Mouse (Mus musculus) myocyte (in vitro differentiated cells): ENCODE data around the gene Xrcc4. TPM values are rescaled to one million over a fixed set of nuclear protein-coding genes. Genes with fewer than 3 reads are reported as not detected.

ENCODE experiments used
- H3K27me3 ChIP-seq: one replicate; pipeline ENCODE4 v1.6.1; 2011; ENCODE audit not compliant: control insufficient read depth, insufficient read depth, insufficient read length
- H3K36me3 ChIP-seq: one replicate; pipeline ENCODE4 v1.6.1; 2011; ENCODE audit not compliant: control insufficient read depth, insufficient read depth
- H3K4me2 ChIP-seq: one replicate; pipeline ENCODE4 v1.6.1; 2011; ENCODE audit warnings: low read depth, control low read depth
- H3K4me3 ChIP-seq: one replicate; pipeline ENCODE4 v1.5.1; 2011; ENCODE audit warnings: mild to moderate bottlenecking, control low read depth, moderate library complexity
- H3K79me2 ChIP-seq: one replicate; pipeline ENCODE4 v1.6.1; 2011; ENCODE audit not compliant: control insufficient read depth, insufficient read depth
- H3ac ChIP-seq: one replicate; pipeline ENCODE4 v1.6.1; 2011; ENCODE audit not compliant: control insufficient read depth, insufficient read length
- CEBPB ChIP-seq: IDR thresholded peaks from 2 replicates; pipeline ENCODE4 v1.6.1; 2011; ENCODE audit warnings: mild to moderate bottlenecking, moderate library complexity; ENCODE audit not compliant: poor library complexity, insufficient read depth, severe bottlenecking
- E2F4 ChIP-seq: IDR thresholded peaks from one replicate; pipeline ENCODE4 v1.6.1; 2011; ENCODE audit warnings: mild to moderate bottlenecking, control low read depth, moderate library complexity; ENCODE audit not compliant: insufficient read depth
- MAX ChIP-seq: IDR thresholded peaks from one replicate; pipeline ENCODE4 v1.6.1; 2011; ENCODE audit warnings: low read depth, mild to moderate bottlenecking, control low read depth
- MYOD1 ChIP-seq, 3 experiments: IDR thresholded peaks; one replicate each; pipeline ENCODE4 v1.6.1; 2011; ENCODE audit warnings: control low read depth in 2 of 3, low read depth in 2 of 3, mild to moderate bottlenecking in 2 of 3, moderate library complexity in 1 of 3; ENCODE audit not compliant: insufficient read length in 2 of 3, control insufficient read depth in 1 of 3
- MYOG ChIP-seq, 3 experiments: IDR thresholded peaks; one replicate each; pipeline ENCODE4 v1.6.1; 2011; ENCODE audit warnings: control low read depth in 2 of 3, low read depth in 2 of 3, mild to moderate bottlenecking in 2 of 3; ENCODE audit not compliant: insufficient read length in 2 of 3, control insufficient read depth in 1 of 3, insufficient read depth in 1 of 3
- POLR2A ChIP-seq: IDR thresholded peaks from one replicate; pipeline ENCODE4 v1.6.1; 2011; ENCODE audit warnings: low read depth, mild to moderate bottlenecking, control low read depth, moderate library complexity; ENCODE audit not compliant: insufficient read length
- POLR2AphosphoS2 ChIP-seq: IDR thresholded peaks from one replicate; pipeline ENCODE4 v1.6.1; 2011; ENCODE audit warnings: low read depth, control low read depth; ENCODE audit not compliant: insufficient read length
- REST ChIP-seq: IDR thresholded peaks from one replicate; pipeline ENCODE4 v1.6.1; 2011; ENCODE audit warnings: mild to moderate bottlenecking, control low read depth, moderate library complexity; ENCODE audit not compliant: insufficient read depth, insufficient read length
- SRF ChIP-seq: IDR thresholded peaks from one replicate; pipeline ENCODE4 v1.6.1; 2011; ENCODE audit warnings: low read depth; ENCODE audit not compliant: control insufficient read depth, insufficient read length
- TCF12 ChIP-seq: IDR thresholded peaks from one replicate; pipeline ENCODE4 v1.6.1; 2011; ENCODE audit warnings: mild to moderate bottlenecking, control low read depth; ENCODE audit not compliant: poor library complexity, insufficient read depth, severe bottlenecking
- TCF3 ChIP-seq: IDR thresholded peaks from one replicate; pipeline ENCODE4 v1.6.1; 2011; ENCODE audit warnings: low read depth, control low read depth; ENCODE audit not compliant: insufficient read length
- USF1 ChIP-seq: IDR thresholded peaks from one replicate; pipeline ENCODE4 v1.6.1; 2011; ENCODE audit warnings: low read depth, mild to moderate bottlenecking, control low read depth, moderate library complexity
- polyA plus RNA-seq: library from polyadenylated mRNA; unstranded; fragments of >200 nt; fragmentation: generic; extraction: Trizol; gene quantifications from one replicate; pipeline ENCODE4 v1.2.1, GENCODE M21; 2012; ENCODE audit warnings: missing spikeins

Gene Xrcc4
- polyA plus RNA-seq, 1 experiment, result 7.6 TPM

GRCm38 (mm10) chr13:89918814-89919481 is 170.5 kb downstream of the Xrcc4 start:
- no peaks in the 10 kb centered on the region for H3K79me2 ChIP-seq
- no peak overlapping the region for H3K4me3 ChIP-seq
- no peak overlapping the region for H3K4me2 ChIP-seq
- TF ChIP-seq TCF3 (no peak), REST (no peak), MYOG (IDR thresholded peaks at IDR 0.05; ENCODE audit: control insufficient read depth in 1 of 3, insufficient read depth in 1 of 3, insufficient read length in 2 of 3, low read depth in 2 of 3) (no peak), POLR2A (no peak), POLR2AphosphoS2 (no peak), E2F4 (no peak), TCF12 (no peak), MAX (no peak), USF1 (no peak), SRF (no peak), MYOD1 (IDR thresholded peaks at IDR 0.05; ENCODE audit: control insufficient read depth in 1 of 3, insufficient read length in 2 of 3, low read depth in 2 of 3) (no peak), CEBPB (no peak)
- no peak overlapping the region for H3ac ChIP-seq
- no peaks in the 10 kb centered on the region for H3K27me3 ChIP-seq
- no peaks in the 10 kb centered on the region for H3K36me3 ChIP-seq

- Histone ChIP-seq H3K4me2 (no peak overlapping the region), H3K79me2 (no peaks in the 10 kb centered on the region), H3K36me3 (no peaks in the 10 kb centered on the region), H3K27me3 (no peaks in the 10 kb centered on the region), H3ac (no peak overlapping the region), H3K4me3 (no peak overlapping the region)
- no peak for TF ChIP-seq REST
- TF ChIP-seq POLR2AphosphoS2, result no peak
- no peak for TF ChIP-seq CEBPB
- no peak for TF ChIP-seq TCF3
- no peak for TF ChIP-seq POLR2A
- TF ChIP-seq E2F4, result no peak
Observed at GRCm38 (mm10) chr13:89914332-89914731, 175.1 kb downstream of the Xrcc4 start.

GRCm38 (mm10) chr13:89913891-89914290 is 175.5 kb downstream of the Xrcc4 start:
- no peaks in the 10 kb centered on the region for H3K79me2 ChIP-seq
- no peaks in the 10 kb centered on the region for H3K27me3 ChIP-seq
- no peak overlapping the region for H3ac ChIP-seq
- H3K4me2 ChIP-seq, result no peak overlapping the region
- TF ChIP-seq CEBPB, result no peak
- TF ChIP-seq MYOD1 (IDR thresholded peaks at IDR 0.05; ENCODE audit: control insufficient read depth in 1 of 3, insufficient read length in 2 of 3, low read depth in 2 of 3), result no peak
- no peak for TF ChIP-seq TCF12
- no peak for TF ChIP-seq MYOG (IDR thresholded peaks at IDR 0.05; ENCODE audit: control insufficient read depth in 1 of 3, insufficient read depth in 1 of 3, insufficient read length in 2 of 3, low read depth in 2 of 3)
- no peak for TF ChIP-seq SRF
- no peak for TF ChIP-seq MAX
- TF ChIP-seq POLR2AphosphoS2, result no peak
- no peak for TF ChIP-seq USF1
- TF ChIP-seq POLR2A, result no peak
- TF ChIP-seq TCF3, result no peak
- no peak for TF ChIP-seq E2F4
- no peak for TF ChIP-seq REST
- H3K36me3 ChIP-seq, result no peaks in the 10 kb centered on the region
- H3K4me3 ChIP-seq, result no peak overlapping the region

GRCm38 (mm10) chr13:89906120-89906519 is 183.3 kb downstream of the Xrcc4 start:
- Histone ChIP-seq H3K36me3 (no peaks in the 10 kb centered on the region), H3K79me2 (no peaks in the 10 kb centered on the region), H3ac (no peak overlapping the region), H3K4me2 (no peak overlapping the region), H3K4me3 (no peak overlapping the region), H3K27me3 (no peaks in the 10 kb centered on the region)
- TF ChIP-seq REST (no peak), MYOD1 (IDR thresholded peaks at IDR 0.05; ENCODE audit: control insufficient read depth in 1 of 3, insufficient read length in 2 of 3, low read depth in 2 of 3) (no peak), TCF12 (no peak), E2F4 (no peak), SRF (no peak), CEBPB (no peak), TCF3 (no peak), POLR2A (no peak), USF1 (no peak), MAX (no peak)

- H3K4me3 ChIP-seq, result no peak overlapping the region
- H3ac ChIP-seq, result no peak overlapping the region
- H3K4me2 ChIP-seq, result no peak overlapping the region
- H3K79me2 ChIP-seq, result no peaks in the 10 kb centered on the region
- TF ChIP-seq E2F4 (no peak), SRF (no peak), CEBPB (no peak), REST (no peak), POLR2A (no peak), USF1 (no peak), MYOD1 (IDR thresholded peaks at IDR 0.05; ENCODE audit: control insufficient read depth in 1 of 3, insufficient read length in 2 of 3, low read depth in 2 of 3) (no peak), MYOG (IDR thresholded peaks at IDR 0.05; ENCODE audit: control insufficient read depth in 1 of 3, insufficient read depth in 1 of 3, insufficient read length in 2 of 3, low read depth in 2 of 3) (no peak), POLR2AphosphoS2 (no peak), TCF12 (no peak), MAX (no peak), TCF3 (no peak)
- no peaks in the 10 kb centered on the region for H3K36me3 ChIP-seq
- H3K27me3 ChIP-seq, result no peaks in the 10 kb centered on the region
Observed at GRCm38 (mm10) chr13:89899066-89899465, 190.3 kb downstream of the Xrcc4 start.
